ENCODE assay signal across 8 mouse cellular contexts in genomic region chrX:79517646-79518016, GRCm38 (mm10). TPM values are rescaled to one million over a fixed set of nuclear protein-coding genes. Genes with fewer than 3 reads are reported as not detected.
DNase-seq lines count a peak whose midpoint lies in the region; ATAC-seq lines count a peak whose summit lies in the region.

No protein-coding gene starts in this region.

- H3K4me1 ChIP-seq in kidney, embryonic 14.5 days (ENCODE audit: control insufficient read depth, insufficient read depth, low read length) = no peaks in the 10 kb centered on the region
- no peaks in the 10 kb centered on the region for H3K4me1 ChIP-seq in embryonic facial prominence, embryonic 13.5 days
- H3K4me1 ChIP-seq in intestine, embryonic 14.5 days (replicated peaks; ENCODE audit: control insufficient read depth, insufficient read depth, low read length) = no peaks in the 10 kb centered on the region
- no peaks in the 10 kb centered on the region for H3K4me1 ChIP-seq in midbrain, embryonic 16.5 days (ENCODE audit: control insufficient read depth, insufficient read depth, low read length)

- H3K27me3 ChIP-seq in kidney, embryonic 14.5 days (ENCODE audit: control insufficient read depth, insufficient read depth, low read length) = no peaks in the 10 kb centered on the region
- H3K27me3 ChIP-seq in embryonic facial prominence, embryonic 13.5 days = no peaks in the 10 kb centered on the region
- H3K27me3 ChIP-seq in intestine, embryonic 14.5 days (replicated peaks; ENCODE audit: control insufficient read depth, insufficient read depth, low read length) = no peaks in the 10 kb centered on the region
- no peaks in the 10 kb centered on the region for H3K27me3 ChIP-seq in midbrain, embryonic 16.5 days (ENCODE audit: control insufficient read depth, insufficient read depth, low read depth, low read length)

- peak overlapping the region; percentile 32 for H3K4me3 ChIP-seq in kidney, embryonic 14.5 days (ENCODE audit: low read length)
- peak overlapping the region; percentile 44 for H3K4me3 ChIP-seq in embryonic facial prominence, embryonic 13.5 days
- H3K4me3 ChIP-seq in intestine, embryonic 14.5 days (ENCODE audit: low read depth, low read length) = peak overlapping the region; percentile 35
- H3K4me3 ChIP-seq in midbrain, embryonic 16.5 days (ENCODE audit: low read depth, low read length) = peak overlapping the region; percentile 47

- no peaks in the 10 kb centered on the region for H3K9me3 ChIP-seq in kidney, embryonic 14.5 days (ENCODE audit: control insufficient read depth, low read length)
- no peaks in the 10 kb centered on the region for H3K9me3 ChIP-seq in embryonic facial prominence, embryonic 13.5 days
- no peaks in the 10 kb centered on the region for H3K9me3 ChIP-seq in intestine, embryonic 14.5 days (ENCODE audit: control insufficient read depth, low read length)
- no peaks in the 10 kb centered on the region for H3K9me3 ChIP-seq in midbrain, embryonic 16.5 days (replicated peaks; ENCODE audit: control insufficient read depth, low read length, poor library complexity, severe bottlenecking)

- WGBS in kidney, embryonic 14.5 days = 79% methylated on average over 1 of the region's 1 CpGs
- 58% methylated on average over 1 of the region's 1 CpGs for WGBS in embryonic facial prominence, embryonic 13.5 days
- 66% methylated on average over 1 of the region's 1 CpGs for WGBS in intestine, embryonic 14.5 days
- WGBS in midbrain, embryonic 16.5 days = 73% methylated on average over 1 of the region's 1 CpGs

- no peak overlapping the region for H3K27ac ChIP-seq in kidney, embryonic 14.5 days (ENCODE audit: low read depth, low read length)
- no peak overlapping the region for H3K27ac ChIP-seq in embryonic facial prominence, embryonic 13.5 days
- no peak overlapping the region for H3K27ac ChIP-seq in intestine, embryonic 14.5 days (ENCODE audit: low read depth)
- H3K27ac ChIP-seq in midbrain, embryonic 16.5 days (ENCODE audit: low read length) = no peak overlapping the region

- ATAC-seq in kidney, embryonic 14.5 days (ENCODE audit: low FRiP score, low TSS enrichment) = no peak; the same call in 1 of the 2 replicates
- ATAC-seq in embryonic facial prominence, embryonic 13.5 days (ENCODE audit: insufficient number of reproducible peaks, insufficient read depth, low FRiP score, low TSS enrichment, low read depth) = no peak
- ATAC-seq in intestine, embryonic 14.5 days (replicated peaks; ENCODE audit: low FRiP score, low TSS enrichment, low read depth) = no peak
- ATAC-seq in midbrain, embryonic 16.5 days = 0 out of 2 replicates have a peak, but pooled peaks have one; percentile 3

- no peak for DNase-seq in kidney, adult 11 months
- DNase-seq in intestine, embryonic 14.5 days (ENCODE audit: low spot score) = no peak
- DNase-seq in cerebellum, adult 9-10 months = no peak
- no peak for DNase-seq in gastrocnemius, postnatal 4 days (ENCODE audit: low spot score in 2 of 2)
- DNase-seq in left cerebral cortex, adult 8-10 months (ENCODE audit: low spot score in 2 of 2) = no peak

- no peaks in the 10 kb centered on the region for H3K36me3 ChIP-seq in kidney, embryonic 14.5 days (ENCODE audit: control insufficient read depth, insufficient read depth, low read length)
- H3K36me3 ChIP-seq in embryonic facial prominence, embryonic 13.5 days = no peaks in the 10 kb centered on the region
- no peaks in the 10 kb centered on the region for H3K36me3 ChIP-seq in intestine, embryonic 14.5 days (ENCODE audit: control insufficient read depth, insufficient read depth, low read length)
- no peaks in the 10 kb centered on the region for H3K36me3 ChIP-seq in midbrain, embryonic 16.5 days (ENCODE audit: control insufficient read depth, insufficient read depth, low read length)

- H3K9ac ChIP-seq in kidney, embryonic 14.5 days (ENCODE audit: low read depth, low read length) = no peak overlapping the region
- no peak overlapping the region for H3K9ac ChIP-seq in embryonic facial prominence, embryonic 13.5 days
- H3K9ac ChIP-seq in intestine, embryonic 14.5 days (ENCODE audit: low read length) = no peak overlapping the region
- no peak overlapping the region for H3K9ac ChIP-seq in midbrain, embryonic 16.5 days (ENCODE audit: low read depth, low read length)

- peak overlapping the region; percentile 45; the same call in 1 of the 2 replicates for H3K4me2 ChIP-seq in kidney, embryonic 14.5 days (replicated peaks; ENCODE audit: low read depth, low read length)
- H3K4me2 ChIP-seq in embryonic facial prominence, embryonic 13.5 days = peak overlapping the region; percentile 60
- peak overlapping the region; percentile 50 for H3K4me2 ChIP-seq in intestine, embryonic 14.5 days (ENCODE audit: low read length)
- peak overlapping the region; percentile 50 for H3K4me2 ChIP-seq in midbrain, embryonic 16.5 days (ENCODE audit: low read length)

RNA-seq across cellular contexts. Expression of gene Gm7173, which starts 0.5 kb away (rescaled TPM):
- 0.23 and 0.42 TPM in 2 replicates for polyA plus RNA-seq in kidney, embryonic 14.5 days (2014; fragmentation: Nextera tagmentation; extraction: Ambion mirVana)
- polyA plus RNA-seq in embryonic facial prominence, embryonic 13.5 days (2015; fragmentation: Nextera tagmentation; extraction: Ambion mirVana) = 0.67 and 0.74 TPM in 2 replicates
- 0.34 and 0.35 TPM in 2 replicates for polyA plus RNA-seq in intestine, embryonic 14.5 days (2014; fragmentation: Nextera tagmentation; extraction: Ambion mirVana)
- 1.5 and 1.6 TPM in 2 replicates for polyA plus RNA-seq in midbrain, embryonic 16.5 days (2015; fragmentation: Nextera tagmentation; extraction: Ambion mirVana)
- total RNA-seq in gastrocnemius, postnatal 4 days (2021) = under 1 TPM; 0.15 to 0.16 TPM
- 1 to 10 TPM in 3 of 4 experiments, under 1 TPM in 1; 0.95 to 3.2 (median 1.9) TPM for total RNA-seq in left cerebral cortex, adult 8-10 months (2022)
